Mouse (Mus musculus): ENCODE results near the gene Vmn1r1. TPM values are rescaled to one million over a fixed set of nuclear protein-coding genes. Genes with fewer than 3 reads are reported as not detected.

Gene Vmn1r1
- total RNA-seq, 2 experiments from 2014 or later, result not detected

DNA sequence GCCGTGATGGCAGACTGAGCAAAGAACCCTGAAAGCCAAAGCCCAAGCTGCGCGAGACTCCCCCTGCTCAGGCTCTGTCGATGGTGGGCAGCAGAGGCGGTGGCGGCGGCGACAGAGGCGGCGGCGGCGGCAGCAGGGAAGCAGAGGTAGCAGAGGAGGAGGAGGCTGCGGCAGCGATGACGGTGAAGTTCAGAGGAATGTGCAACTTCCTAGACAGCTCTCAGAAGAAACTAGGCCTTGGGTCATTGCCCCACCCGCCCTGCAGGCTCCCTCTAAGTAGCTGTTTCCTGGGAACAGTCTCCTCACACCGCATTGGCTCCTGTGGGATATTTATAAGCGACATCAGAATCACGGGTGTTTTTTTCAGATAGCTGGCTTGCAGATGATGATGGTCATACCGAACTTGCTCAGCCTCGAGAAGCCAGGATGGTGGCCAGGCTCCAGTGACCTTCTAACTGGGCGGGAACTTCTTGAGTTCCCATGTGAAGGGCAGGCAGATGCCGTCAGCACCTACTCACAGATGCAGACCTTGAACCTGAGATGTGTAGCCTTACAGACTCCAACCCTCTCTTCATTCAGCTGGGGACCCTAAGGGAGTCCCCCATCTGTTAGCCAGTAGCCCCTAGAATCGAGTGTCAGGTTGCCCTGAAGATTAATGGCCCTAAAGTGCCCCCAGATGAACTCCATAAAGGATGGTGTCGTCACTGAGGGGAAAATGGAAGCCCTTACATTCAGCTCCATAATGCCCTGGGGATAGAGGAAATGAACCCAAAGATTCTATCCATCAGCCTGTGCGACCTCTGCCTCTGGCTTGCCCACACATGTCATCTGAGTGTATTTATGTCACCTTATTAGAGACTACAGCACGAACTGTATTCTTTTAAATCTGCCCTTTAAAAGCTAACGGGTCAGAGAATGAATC lies 26.8 kb downstream of the Vmn1r1 start:
- no peak for DNase-seq (ENCODE audit: low spot score in 2 of 2)

DNA sequence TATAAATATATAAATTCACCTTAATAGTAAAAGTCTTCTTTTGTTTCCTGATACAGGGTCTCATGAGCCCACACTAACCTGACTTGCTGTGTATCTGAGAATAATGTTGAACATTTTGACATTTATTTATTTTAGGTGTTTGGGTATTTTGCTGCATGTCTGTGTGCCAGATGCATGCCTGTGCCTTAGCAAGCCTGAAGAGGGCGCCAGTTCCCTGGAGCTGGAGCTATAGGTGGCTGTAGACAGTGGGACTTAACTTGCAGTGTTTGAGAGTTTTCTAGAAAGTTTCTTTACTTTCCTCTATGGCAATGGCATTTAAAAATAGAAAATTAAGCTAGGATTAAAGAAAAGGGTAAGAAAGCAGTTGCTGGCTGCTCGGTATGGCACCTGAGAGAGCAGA lies 33.5 kb downstream of the Vmn1r1 start:
- no peak for DNase-seq (ENCODE audit: low spot score in 2 of 2)

DNA sequence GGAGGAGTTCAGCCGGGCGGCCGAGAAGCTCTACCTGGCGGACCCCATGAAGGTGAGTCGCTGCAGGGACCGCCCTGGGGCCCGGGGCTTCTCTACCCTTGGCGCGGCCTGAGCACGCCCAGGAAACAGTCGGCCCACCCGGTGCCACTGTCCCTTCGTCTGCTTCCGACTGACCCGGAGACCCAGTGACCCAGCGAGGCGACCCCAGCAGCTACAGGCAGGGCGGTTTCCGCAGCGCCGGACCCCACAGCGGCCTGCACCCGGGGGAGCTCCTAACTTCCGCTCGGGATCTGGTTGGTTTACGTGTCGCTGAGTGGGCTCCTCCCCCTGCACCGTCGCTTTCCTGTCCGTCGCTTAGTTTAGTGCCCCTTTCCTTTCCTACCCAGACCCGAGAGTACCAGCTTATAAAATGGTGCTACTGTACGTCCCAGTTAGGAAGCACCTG lies 39.3 kb downstream of the Vmn1r1 start:
- peak; percentile 70 to 86 for DNase-seq (ENCODE audit: low spot score in 2 of 2)

DNA sequence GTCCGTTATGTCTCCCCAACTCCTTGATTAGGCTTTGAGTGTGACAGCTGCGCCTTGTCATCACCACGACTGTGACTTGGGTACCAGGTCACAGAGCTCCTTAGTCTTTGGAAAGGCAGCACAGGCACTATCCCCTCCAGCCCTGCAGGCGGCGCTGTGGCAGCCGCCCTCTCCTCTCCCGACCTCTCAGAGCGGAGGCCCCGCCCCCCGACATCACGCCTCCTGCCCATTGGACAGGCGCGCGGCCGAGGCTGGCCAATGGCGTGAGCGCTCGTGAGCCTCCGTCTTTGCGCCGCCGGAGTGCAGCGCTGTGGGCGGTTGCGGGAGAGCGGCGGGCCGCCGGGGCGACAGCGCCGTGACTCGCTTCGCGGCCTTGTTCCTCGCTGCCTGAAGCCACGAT lies 39.8 kb downstream of the Vmn1r1 start, which contains the start of gene Srp9:
Gene Srp9, plus strand, starts transcription at position 232 of the 400 bp plus-strand sequence.
- DNase-seq (ENCODE audit: low spot score in 2 of 2), result peak; percentile 95 to 98

- no peak for DNase-seq (ENCODE audit: low spot score in 2 of 2)
Measured at GRCm38 (mm10) chr1:182122413-182122812, 41.9 kb downstream of the Vmn1r1 start.

- DNase-seq (ENCODE audit: low spot score in 2 of 2), result peak in 1 of 2 experiments; percentile 35
Measured at GRCm38 (mm10) chr1:182115651-182116408, 48.5 kb downstream of the Vmn1r1 start.

GRCm38 (mm10) chr1:182115197-182115596 lies 49.1 kb downstream of the Vmn1r1 start:
- peak in 1 of 2 experiments; percentile 51 for DNase-seq (ENCODE audit: low spot score in 2 of 2)

GRCm38 (mm10) chr1:182113587-182114500 lies 50.4 kb downstream of the Vmn1r1 start:
- DNase-seq (ENCODE audit: low spot score in 2 of 2), result no peak

- no peak for DNase-seq (ENCODE audit: low spot score in 2 of 2)
Measured at GRCm38 (mm10) chr1:182113131-182113530, 51.2 kb downstream of the Vmn1r1 start.

DNA sequence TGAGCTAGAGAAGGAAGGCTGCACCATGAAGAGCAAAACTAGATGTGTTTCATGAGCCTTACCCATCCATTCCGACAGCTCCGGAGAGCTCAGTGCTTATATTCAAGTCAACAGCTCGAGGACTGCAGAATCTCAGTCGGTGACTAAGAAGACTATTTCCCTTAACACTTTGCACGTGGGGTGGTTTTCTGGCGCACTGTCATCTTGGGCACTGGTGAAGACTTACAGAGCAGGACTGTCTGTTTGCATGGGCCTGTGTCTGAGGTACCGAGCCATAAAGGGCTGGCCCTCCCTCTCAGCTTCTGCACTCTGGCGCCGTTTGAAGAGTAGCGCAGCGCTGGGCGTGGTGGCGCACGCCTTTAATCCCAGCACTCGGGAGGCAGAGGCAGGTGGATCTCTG lies 51.9 kb downstream of the Vmn1r1 start:
- no peak for DNase-seq (ENCODE audit: low spot score in 2 of 2)

GRCm38 (mm10) chr1:182111386-182112317 lies 52.6 kb downstream of the Vmn1r1 start:
- DNase-seq (ENCODE audit: low spot score in 2 of 2), result no peak

GRCm38 (mm10) chr1:182110708-182111385 lies 53.4 kb downstream of the Vmn1r1 start:
- DNase-seq (ENCODE audit: low spot score in 2 of 2), result no peak

GRCm38 (mm10) chr1:182110185-182110584 lies 54.1 kb downstream of the Vmn1r1 start:
- no peak for DNase-seq (ENCODE audit: low spot score in 2 of 2)

- DNase-seq (ENCODE audit: low spot score in 2 of 2), result no peak
Measured at GRCm38 (mm10) chr1:182108397-182109099, 55.7 kb downstream of the Vmn1r1 start.

GRCm38 (mm10) chr1:182107251-182107650 lies 57.0 kb downstream of the Vmn1r1 start:
- DNase-seq (ENCODE audit: low spot score in 2 of 2), result no peak

GRCm38 (mm10) chr1:182105023-182105422 lies 59.3 kb downstream of the Vmn1r1 start:
- no peak for DNase-seq (ENCODE audit: low spot score in 2 of 2)

Measured in layer of hippocampus, adult 18-20 months (tissue).